ENCODE assay signal across 8 mouse cellular contexts in the genomic region with DNA sequence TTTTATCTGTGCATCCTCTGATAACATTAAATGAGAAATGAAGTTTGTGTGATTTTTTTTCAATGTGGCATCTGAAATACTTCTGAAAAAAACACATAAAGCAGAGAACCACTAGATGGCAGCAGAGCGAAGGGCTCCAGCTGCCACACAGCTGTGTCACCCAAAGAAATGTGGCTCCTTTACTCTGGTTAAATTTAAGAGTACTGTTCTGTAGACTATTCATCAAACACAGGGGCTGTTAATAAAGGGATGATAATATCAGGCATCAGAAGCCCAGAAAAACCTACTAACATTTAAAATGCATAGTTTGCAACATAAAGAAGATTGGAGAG. TPM values are rescaled to one million over a fixed set of nuclear protein-coding genes. Genes with fewer than 3 reads are reported as not detected.
A peak's percentile ranks its signal among the peaks of the same experiment; 100 is the strongest.
DNase-seq lines count a peak whose midpoint lies in the region; ATAC-seq and TF ChIP-seq lines count a peak whose summit lies in the region.
"Had no signal": no experiment of that assay in that cellular context is flagged by ENCODE, and none has a peak within 500 bp of the region (broad histone marks: within the 10 kb centered on the region; RNA-seq: fewer than 3 reads in every experiment).

No protein-coding gene starts in this region.

- no peaks in the 10 kb centered on the region for H3K4me1 ChIP-seq in hindbrain, postnatal 0 days (ENCODE audit: insufficient read depth, low read length)

- 0% methylated on average over 1 of the region's 1 CpGs for WGBS in hindbrain, postnatal 0 days

- H3K36me3 ChIP-seq in hindbrain, postnatal 0 days (ENCODE audit: insufficient read depth, low read length) = no peaks in the 10 kb centered on the region

- peak; percentile 90 for TF ChIP-seq CTCF in hindbrain, postnatal 0 days (IDR thresholded peaks at IDR 0.05; ENCODE audit: low read depth)

- no peak overlapping the region for H3K9ac ChIP-seq in hindbrain, postnatal 0 days (replicated peaks; ENCODE audit: low read length)

- H3K27ac ChIP-seq in hindbrain, postnatal 0 days = no peak overlapping the region

- no peak overlapping the region for H3K4me2 ChIP-seq in hindbrain, postnatal 0 days (ENCODE audit: low read depth, low read length)

- H3K4me3 ChIP-seq in hindbrain, postnatal 0 days (ENCODE audit: low read length) = no peak overlapping the region

- H3K9me3 ChIP-seq in hindbrain, postnatal 0 days (ENCODE audit: low read length) = no peaks in the 10 kb centered on the region

- ATAC-seq in hindbrain, postnatal 0 days = peak; percentile 78

- no peaks in the 10 kb centered on the region for H3K27me3 ChIP-seq in hindbrain, postnatal 0 days (ENCODE audit: insufficient read depth, low read length)

- peak; percentile 35 for DNase-seq in ovary, postnatal 14 days (ENCODE audit: low spot score)
- DNase-seq in ovary, adult 18-20 months (ENCODE audit: low spot score) = no peak
- peak; percentile 65 for DNase-seq in ZHBTc4 (ENCODE audit: low read depth, low spot score)
- peak; percentile 61 for DNase-seq in embryo, embryonic 9.5 days (ENCODE audit: extremely low spot score)
- peak; percentile 91 for DNase-seq in hindbrain, postnatal 0 days (ENCODE audit: low spot score)
- DNase-seq in lung, postnatal 25 days (ENCODE audit: low spot score) = peak; percentile 48
- peak; percentile 52 for DNase-seq in right cerebral cortex, postnatal 4 days

RNA-seq across cellular contexts. Expression of gene Lrrc72, which starts 38.1 kb away (rescaled TPM):
- not detected in 2 replicates for total RNA-seq in hindbrain, postnatal 0 days (2014; rRNA removed)
- polyA plus RNA-seq in hindbrain, postnatal 0 days (2015; fragmentation: Nextera tagmentation; extraction: Ambion mirVana) = not detected in 2 replicates
- polyA plus RNA-seq: intestine, embryonic 14.5 days had no signal

RNA-seq across cellular contexts. Expression of gene Bzw2, which starts 57.2 kb away (rescaled TPM):
- total RNA-seq in hindbrain, postnatal 0 days (2014; rRNA removed) = 156 and 184 TPM in 2 replicates
- 254 and 263 TPM in 2 replicates for polyA plus RNA-seq in hindbrain, postnatal 0 days (2015; fragmentation: Nextera tagmentation; extraction: Ambion mirVana)

RNA-seq across cellular contexts. Expression of gene Ankmy2, which starts 58.2 kb away (rescaled TPM):
- total RNA-seq in hindbrain, postnatal 0 days (2014; rRNA removed) = 51.0 and 56.3 TPM in 2 replicates
- 72.1 and 74.1 TPM in 2 replicates for polyA plus RNA-seq in hindbrain, postnatal 0 days (2015; fragmentation: Nextera tagmentation; extraction: Ambion mirVana)
